Mouse (Mus musculus): ENCODE data around the gene Fgfr2.
"Not testable (repeated sequence)": the region's sequence is repeated elsewhere in the genome, so short reads cannot be mapped to it uniquely, and the experiment has no call there.

The Fgfr2 gene

DNA sequence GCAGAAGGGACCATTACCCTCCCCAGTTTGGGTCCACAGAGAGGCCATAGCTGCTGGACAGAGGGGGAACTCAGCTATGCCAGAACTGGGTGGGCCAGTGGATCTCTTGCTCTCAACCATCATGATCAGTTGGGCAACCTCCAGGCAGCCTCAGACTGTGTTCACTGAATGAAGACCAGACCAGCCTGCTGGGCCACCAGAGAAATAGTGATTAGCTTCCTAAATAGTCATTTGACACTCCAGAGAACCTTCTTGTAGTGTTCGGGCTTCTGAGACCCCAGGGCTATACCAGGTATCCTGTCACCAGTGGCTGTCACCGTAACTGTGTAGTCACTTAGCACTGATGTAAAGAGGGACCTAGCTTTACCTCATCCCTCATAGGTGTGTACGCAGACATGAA, 440.8 kb downstream of the Fgfr2 start:
- DNase-seq: no peak

DNA sequence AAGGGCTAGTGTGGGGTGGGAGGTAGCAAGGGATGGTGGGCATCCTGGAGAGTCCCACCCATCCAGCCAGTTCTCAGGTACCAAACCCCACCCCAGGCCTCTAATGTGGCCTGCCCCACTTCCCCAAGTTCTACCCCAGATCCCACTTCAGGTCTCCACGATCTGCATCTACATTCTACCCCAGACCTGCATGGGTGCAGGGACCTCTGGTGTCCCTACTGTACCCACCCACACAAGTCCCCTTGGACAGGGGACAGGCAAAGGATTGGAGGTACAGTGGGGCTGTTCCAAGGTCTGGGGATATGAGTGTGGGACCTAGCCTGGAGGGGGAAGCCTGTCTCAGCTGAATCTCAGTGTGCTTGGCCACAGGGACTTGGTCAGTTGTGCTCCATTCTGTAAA, 441.3 kb downstream of the Fgfr2 start:
- DNase-seq: no peak

DNA sequence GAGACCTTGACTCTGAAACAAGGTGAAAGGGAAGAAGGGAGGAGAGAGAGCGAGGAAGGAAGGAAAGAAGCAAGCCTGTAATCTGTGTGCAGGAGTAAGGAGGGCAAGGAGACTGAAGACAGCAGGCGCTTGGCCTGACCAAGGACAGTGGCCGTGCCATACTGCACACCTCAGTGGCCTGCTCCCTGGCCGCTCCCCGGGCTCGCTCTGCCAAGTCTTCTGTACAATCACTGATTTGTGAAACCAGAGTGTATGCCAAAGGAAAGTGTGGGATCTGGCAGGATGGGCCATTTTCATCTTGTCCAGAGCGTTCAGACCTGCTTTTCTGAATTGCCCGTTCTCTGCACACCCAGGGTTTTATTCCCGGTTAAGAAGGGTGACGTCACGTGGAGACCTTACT, 441.9 kb downstream of the Fgfr2 start:
- no peak for DNase-seq

DNA sequence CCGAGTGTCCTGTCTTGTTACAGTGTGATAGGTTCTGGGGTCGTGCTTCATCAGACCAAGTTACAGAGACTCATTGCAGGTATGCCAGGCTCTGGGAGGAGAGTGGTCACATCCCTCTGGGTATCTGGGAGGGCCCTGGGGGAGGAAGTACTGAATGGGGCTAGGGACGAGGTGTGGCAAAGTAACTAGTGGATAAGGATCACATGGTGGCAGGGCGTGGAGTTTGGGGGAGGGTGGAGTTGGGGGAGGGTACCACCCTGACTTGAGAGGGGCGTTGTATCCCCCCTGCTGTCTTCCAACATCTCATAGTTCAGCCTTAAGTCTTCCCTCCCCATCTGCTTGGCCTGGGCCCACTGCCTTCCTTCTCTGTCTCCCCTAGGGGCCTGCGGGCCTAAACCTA, 443.6 kb downstream of the Fgfr2 start:
- DNase-seq: no peak

DNA sequence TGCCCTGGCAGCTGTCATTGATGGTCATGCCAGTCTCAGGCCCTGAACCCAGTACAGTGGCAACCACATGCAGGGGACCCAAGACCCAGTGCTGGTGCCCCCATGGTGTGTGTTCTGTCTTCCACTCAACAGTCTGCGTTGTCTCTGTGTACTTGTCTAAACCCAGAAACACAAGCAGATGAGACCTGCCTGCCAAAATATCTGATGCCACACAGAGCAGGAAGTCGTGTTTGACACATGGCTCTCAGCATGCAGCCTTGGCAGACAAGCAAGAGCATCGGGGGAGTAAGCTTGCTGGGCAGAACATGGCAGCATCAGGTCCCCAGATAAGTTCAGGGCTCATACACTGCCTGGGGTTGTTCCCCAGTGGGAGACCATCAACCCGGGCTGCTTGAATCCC, 444.0 kb downstream of the Fgfr2 start:
- DNase-seq: no peak

DNA sequence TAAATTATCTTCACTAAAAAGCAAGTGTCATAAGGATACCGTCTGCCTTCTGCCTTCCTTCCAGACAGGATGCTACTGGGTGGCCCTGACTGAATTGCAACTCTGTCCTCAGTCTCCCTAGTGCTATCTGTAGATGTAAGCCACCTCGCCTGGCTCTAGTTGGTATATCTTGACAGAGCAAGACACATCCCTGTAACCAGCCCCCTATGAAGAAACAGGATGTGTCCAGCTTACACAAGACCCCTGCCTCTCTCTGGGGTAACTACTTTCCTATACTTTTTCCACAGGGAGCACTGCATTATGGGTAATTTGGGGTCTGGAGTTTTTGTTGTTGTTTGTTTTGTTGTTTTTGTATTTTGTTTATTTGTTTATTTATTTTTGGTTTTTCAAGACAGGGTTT, 447.2 kb downstream of the Fgfr2 start:
- no peak for DNase-seq

DNA sequence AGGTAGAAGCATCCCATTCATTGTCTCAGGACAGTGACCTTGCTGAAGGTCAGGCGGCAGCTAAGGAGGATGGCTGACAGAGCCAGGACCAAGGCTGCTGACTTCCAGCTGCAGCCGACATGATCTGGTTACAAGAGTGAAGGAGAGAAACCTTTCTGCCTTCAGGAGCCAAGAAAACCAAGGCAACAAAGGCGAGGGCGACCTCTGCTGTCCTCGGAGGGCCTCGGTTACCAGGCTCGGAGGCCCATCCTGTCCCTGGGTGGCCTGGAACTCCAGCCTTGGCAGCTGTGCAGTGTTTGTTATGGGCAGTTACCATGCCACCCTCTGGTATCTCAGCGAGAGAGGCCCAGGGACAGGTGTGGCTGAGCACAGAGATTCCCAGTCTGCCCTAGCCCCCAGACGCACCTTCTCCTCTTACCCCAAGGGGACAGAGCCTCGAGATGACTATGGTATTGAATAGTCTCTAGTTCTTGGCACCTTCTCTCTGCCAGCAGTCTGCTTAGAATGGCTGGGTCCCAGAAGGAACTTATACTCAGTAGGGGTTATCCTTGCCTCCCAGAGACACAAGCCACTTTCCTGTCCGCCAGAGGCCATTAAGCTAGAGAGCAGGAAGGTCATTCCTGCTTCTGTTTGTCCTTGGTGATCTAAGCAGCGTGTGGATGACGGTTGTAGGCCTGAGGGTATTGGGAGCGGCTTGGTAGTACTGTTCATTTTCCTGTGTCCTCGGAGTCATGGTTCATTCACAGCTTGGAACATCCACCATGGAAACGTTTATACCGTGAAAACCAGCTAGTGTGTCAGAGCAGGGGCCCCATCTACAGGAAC, 449.0 kb downstream of the Fgfr2 start:
- peak; percentile 64 for DNase-seq

DNA sequence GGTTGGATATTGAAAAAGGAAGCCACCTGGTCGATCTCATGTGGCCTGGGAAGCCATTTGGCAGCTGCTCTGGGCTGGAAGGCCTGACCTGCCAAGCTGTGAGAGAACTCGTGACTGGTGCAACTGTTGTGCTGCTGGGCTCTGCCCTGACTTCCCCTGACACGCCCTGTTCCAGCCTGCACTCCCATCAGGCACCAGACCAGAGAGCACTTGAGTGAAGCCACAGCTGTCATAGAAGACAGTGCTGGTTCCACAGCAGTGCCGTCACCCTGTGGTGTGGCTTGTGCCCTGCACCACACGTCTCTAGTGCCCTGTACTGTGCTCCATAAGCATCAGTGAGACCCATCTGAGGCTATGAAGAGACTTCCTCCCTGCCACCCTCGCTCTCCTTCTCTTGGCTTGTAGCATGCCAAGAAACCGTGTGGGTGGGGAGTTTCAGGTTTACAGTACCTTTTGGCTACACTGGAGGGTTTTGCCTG, 450.6 kb downstream of the Fgfr2 start:
- peak; percentile 40 for DNase-seq

DNA sequence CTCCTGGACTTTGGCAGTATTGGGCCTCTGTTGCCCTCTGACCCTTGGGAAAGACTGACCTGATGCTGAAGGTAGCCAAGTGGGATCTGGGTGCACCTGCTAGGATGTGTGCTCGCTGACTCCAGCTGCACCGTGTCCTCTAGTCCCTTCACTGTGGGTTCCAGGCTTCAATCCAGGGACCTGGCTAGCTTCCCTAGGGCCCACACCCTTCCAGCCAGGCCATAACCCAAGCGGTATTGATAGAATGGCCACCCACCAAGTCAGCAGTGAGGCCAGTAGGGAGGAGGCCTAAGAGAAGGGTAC, 452.3 kb downstream of the Fgfr2 start:
- peak; percentile 75 for DNase-seq

DNA sequence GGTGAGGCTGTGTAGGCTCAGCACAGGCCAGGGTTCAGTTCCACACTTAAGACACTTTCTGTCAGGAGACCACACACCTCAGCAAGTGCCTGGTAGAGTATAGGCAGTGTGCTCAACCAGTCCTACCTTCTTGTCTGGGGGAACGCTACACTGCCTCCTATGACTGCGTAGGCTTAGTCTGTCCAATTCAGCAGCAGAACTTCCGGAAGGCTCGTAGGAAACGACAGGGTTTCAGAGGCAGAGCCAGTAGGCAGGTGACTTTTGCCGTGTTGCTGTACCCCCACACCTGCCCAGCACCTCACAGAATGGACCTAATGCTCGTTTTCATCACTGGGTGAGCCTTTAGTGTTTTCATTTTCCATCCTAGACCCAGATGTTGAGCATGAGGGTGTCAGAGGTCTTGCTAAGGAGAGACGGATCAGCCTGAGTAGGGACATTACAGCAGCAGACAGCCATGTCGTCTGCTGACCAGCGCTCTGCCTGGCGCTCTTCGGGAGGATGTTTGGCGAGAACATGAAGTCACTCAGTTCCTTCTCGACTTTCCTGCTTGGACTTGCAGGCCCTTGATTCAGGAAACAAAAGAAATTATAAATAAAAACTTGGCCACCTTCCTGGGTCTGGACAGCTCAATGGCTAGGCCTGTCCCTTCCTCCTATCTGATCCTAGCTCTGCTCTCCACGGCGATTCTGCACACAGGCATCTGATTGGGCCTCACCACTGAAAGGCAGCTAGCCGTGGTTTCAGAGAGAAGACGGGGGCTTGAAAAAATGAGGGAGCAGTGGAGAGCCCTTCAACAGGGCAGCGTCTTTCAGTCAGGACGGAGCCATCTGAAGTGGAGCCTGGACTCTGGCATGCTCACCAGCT, 452.9 kb downstream of the Fgfr2 start:
- peak; percentile 35 for DNase-seq

DNA sequence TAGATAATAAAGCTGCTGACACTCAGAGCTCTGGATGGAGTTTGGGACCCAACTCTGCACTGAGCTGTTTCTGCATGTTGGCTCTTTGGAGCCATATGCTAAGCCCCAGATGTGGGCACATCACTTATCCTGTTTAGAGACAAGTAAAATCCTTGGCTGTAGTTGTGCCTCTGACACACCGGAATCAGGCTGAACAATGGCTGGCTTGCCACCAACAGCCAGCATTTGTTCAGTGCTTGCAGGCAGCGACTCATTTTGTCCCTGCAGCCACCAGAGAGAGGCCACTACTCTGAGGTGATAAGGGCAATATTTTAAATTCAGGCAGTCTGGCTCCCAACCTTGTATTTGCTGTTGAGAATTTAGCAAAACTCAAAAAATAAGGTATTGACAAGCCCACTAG, 454.5 kb downstream of the Fgfr2 start:
- DNase-seq: peak; percentile 62

DNA sequence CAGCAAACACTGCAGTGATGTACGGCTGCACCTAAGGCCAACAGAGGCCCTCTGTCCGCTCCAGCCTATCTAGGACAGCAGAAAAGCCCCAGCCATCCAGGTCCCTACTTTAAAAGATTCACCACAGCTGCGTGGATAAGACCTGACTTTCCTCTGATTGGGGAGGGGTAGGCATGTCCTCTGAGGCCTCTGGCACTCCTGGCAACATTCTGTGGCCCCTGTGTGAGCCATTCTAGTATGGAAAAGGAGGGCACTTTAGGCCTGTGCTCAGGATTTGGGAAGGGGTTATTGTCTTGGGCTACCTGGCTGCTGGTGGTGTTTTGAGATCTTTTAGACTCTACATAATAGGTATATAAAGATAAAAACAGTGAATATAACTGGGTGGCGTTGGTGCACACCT, 456.6 kb downstream of the Fgfr2 start:
- DNase-seq: no peak

DNA sequence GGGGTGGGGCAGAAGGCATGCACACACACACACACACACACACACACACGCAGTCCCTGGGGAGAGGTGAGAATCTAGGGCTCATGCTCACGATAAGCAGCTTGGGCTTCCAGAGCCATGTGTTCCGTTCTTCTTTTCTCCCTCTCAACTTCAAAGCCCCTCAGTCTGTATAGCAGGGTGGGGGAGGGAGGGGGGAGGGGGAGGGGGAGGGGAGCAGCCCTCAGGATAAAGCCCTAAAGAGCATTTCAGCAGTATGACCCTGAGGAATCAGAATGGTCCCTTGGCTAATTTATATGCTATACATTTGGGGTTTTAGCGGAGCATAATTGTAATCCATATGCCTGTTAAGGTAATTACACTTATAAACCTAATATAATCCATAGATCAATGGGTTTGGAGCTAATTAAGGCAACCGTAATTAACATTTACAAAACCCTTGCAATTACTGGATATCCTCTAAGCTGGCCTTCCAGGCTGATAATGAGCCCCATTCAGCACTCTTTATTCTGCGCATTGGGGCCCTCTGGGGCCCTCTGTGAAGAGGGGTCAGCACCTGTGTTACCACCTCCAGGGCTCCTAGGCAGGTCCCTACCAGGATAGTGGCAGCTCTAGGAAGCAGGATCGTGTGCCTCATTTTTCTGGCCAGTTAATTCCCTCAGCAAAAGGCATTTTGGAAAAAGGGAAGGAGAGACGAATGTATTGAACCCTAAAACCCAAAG, 457.3 kb downstream of the Fgfr2 start:
- DNase-seq: no peak

DNA sequence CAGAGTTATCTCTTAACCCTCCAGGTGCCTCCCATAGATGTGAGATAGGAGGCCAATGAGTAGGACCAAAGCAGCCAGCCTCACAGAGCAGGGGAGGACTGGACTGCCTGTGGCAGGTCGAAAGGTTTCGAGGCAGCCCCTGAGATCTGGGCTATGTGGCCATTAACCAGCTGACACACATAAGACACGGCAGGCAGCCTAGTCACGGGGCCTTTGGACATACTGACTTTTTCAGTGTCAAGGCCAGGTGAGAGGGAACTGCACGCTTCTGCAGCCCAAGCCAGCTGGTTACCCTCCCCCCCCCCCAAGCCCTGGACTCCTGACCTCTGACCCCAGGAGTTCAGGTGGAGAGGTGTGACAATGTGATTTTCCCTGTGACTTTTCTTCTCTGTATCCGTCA, 458.3 kb downstream of the Fgfr2 start:
- DNase-seq: no peak

DNA sequence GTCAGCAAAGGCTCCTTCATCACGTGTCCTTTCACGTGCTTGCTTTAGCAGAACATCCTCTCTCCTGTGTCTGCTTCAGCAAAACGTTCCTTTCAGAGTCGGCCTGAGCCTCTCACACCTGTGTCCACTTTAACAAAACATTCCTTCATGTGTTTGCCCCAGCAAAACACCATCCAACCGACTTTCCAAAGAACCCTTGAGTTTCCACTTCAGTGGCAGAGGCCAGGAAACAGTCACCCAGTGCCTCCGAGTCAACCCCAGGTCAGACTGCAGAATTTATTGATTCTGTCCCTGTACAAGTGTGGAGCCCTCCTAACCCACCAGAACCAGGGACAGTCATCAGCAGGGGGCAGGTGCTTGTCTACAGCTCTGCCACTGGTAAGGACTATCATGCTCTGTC, 460.3 kb downstream of the Fgfr2 start:
- not testable (repeated sequence) for DNase-seq

DNA sequence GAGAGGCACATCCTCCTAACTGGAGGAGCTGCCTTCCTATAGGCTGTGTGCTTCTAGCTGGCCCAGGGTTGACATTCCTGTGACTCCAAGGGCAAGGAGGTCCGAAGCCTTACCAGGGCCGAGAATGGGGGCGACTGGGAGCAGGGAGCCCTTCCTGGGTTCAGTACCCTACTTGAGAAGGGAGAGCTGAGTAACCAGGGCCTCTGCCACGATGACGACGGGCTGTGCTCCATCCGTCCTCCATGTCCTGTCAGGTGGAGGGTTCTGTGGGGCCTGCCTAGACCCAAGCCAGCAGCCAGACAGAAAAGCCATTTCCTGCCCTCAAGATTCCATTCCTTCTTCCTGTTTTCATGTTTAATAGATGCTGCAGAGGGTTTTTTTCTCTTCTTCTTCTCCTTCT, 463.5 kb downstream of the Fgfr2 start:
- no peak for DNase-seq

DNA sequence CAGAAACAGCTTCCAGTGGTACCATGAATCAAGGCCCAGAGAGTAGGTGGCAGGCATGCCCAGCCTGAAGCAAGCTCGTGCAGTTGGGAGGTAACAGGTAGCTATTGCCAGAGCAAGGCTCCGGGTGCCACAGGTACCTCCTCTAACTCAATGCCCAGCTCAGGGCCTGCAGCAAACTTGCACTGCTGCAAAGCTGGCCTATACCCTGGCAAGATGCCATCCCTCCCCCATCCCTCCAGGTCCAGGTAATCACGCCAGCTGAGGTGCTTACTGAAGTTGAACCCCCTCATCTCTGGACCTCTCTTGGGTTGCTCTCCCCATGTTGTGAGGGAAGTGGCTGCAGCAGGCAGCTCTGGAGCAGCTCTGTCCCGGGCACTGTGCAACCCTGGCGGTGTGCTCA, 464.5 kb downstream of the Fgfr2 start:
- peak; percentile 21 for DNase-seq

DNA sequence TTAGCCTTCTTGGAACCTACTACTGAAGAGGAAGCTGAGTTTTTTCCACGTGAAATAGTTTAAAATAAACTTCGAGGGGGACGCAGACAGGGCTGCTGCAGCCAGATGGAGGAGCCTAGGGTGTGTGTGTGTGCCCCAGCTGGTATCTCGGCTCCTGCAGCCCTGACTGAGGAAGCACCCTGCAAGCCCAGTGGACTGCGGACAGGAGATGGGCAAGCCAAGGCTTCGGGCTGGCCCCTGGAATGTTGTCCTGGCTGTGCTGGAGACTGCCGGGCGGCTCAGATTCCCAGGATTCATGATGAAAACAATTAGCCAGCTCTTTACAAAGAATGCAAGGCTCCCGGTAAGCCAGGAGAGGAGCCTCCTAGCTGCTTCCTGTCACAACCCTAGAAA, 465.1 kb downstream of the Fgfr2 start:
- peak; percentile 37 for DNase-seq

DNA sequence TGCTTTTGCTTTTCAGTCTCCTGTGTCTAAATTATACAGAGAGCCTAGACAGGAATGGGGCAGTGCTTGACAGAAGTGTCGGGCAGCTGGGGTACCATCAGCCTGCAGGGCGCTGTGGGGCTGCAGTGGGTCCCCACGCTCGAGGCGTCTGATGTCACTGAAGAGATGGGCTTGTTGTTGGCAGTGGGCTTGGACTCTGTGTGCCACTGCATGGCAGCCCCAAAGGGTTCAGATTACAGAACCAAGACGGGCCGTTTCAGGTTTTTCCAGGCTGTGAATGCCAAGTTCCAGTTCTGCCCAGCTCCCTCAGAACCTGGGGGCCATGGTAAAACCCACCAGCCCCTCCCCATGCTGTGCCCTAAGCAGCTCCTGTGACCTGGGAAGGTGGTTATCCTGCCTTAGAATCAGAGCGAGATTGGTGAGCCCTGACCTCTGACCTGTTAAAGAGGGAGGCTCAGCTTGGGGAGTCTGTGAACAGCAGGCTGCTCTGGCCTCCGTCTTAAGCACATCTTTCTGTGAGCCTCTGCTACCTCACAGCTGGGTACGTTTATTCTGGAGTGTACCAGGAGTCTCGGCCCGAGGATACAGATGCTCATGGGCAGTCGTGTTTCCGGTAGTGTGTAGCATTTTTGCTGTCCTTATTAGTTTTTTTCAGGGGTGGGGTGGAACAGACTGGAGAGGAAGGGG, 465.6 kb downstream of the Fgfr2 start:
- DNase-seq: peak; percentile 11

DNA sequence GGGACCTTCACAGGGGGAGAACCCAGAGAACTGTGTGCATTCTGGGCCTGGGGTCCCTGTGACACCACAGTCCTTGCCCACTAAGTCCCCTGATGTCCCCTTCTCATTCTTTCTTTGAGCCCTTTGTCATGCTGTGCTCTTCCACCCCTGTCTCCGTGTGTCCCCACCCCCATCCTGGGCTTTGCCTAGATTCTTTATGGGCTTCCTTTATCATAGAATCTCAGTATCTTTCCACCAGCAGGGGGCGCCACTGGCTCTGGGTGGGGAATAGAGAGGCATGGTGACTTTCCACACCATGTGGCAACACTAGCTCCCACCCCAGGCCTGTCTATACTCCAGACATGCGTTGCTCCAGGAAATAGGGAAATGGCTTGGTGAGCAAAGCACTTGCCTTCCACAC, 466.6 kb downstream of the Fgfr2 start:
- peak; percentile 91 for DNase-seq

DNA sequence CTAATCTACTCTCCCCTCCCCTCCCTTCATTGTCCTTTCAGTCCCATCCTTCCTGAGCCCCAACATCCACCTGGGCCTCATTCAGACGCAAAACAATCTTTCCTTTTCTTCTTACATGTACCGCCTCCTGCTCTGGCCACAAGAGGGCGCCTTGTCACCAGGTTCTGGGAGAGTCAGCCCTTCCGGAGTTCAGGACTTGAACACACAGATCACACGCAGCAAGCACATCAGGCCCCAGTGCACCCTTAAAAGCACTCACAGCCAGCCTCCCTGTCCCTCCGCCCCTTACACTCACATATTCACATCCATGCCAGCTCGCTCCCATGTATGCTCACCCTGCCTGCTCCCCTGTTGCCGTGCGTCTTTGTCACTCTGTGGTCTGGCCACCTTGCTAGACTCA, 467.1 kb downstream of the Fgfr2 start:
- DNase-seq: peak; percentile 91

DNA sequence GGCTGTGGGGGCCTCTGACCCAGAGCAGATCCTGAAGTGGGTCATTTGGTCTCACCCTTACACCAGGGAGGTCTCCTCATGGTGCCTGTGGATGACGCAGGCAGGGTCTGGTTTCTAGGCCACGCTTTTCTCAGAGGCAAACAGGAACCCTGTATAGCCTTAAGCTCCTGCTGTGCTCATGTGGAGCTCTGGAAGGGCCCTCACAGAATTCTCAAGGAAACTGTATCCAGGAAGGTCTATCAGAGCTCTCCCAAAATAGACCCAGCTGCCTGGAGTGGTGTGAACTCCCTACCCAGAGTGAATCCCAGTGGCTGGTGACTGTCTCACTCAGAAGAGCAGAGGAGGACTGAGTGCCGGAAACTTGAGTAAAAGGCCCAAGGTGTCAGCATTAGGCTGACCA, 468.7 kb downstream of the Fgfr2 start:
- no peak for DNase-seq

DNA sequence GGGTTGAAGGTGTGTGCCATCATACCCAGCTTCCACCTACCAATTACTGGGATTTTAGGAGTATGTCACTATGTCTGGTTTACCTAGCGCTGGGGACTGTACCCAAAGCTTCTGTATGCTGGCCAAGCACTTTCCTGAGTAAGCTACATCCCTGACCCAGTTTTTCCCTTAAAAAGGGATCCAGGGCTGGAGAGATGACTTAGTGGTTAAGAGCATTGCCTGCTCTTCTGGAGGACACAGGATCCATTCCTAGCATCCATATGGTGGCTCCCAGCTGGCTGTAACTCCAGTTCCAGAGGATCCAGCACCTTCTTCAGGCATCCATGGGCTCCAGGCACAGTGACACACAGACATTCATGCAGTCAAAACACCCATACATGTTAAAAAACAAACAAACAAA, 476.6 kb downstream of the Fgfr2 start:
- no peak for DNase-seq

Data from kidney, adult 18-20 months (tissue).